Mouse (Mus musculus): ENCODE data around the gene Adamts14. TPM values are rescaled to one million over a fixed set of nuclear protein-coding genes. Genes with fewer than 3 reads are reported as not detected.

Adamts14 gene
- total and polyA plus RNA-seq, 2 experiments from 2014 or later: 1.2 to 4.3 TPM

GRCm38 (mm10) chr10:61256665-61257064 lies 16.6 kb downstream of the Adamts14 start:
- H3K4me2 ChIP-seq (ENCODE audit: low read depth, low read length): no peak overlapping the region
- no peak overlapping the region for H3K4me3 ChIP-seq (ENCODE audit: low read depth, low read length)
- WGBS: 85% methylated on average over 9 of the region's 9 CpGs
- H3K9me3 ChIP-seq (replicated peaks; ENCODE audit: control insufficient read depth, low read length): peaks cover 11% of the 10 kb centered on the region; the same call in 1 of the 2 replicates
- ATAC-seq (ENCODE audit: insufficient read depth, low read depth) (no peak), DNase-seq (ENCODE audit: low spot score) (no peak)
- no peaks in the 10 kb centered on the region for H3K27me3 ChIP-seq (ENCODE audit: control insufficient read depth, insufficient read depth, low read length)
- TF ChIP-seq EP300 (IDR thresholded peaks at IDR 0.05; ENCODE audit: low read depth) (no peak), CTCF (IDR thresholded peaks at IDR 0.05; ENCODE audit: low read depth) (no peak)
- no peak overlapping the region for H3K9ac ChIP-seq (replicated peaks; ENCODE audit: low read depth, low read length)
- H3K36me3 ChIP-seq (replicated peaks; ENCODE audit: control insufficient read depth, insufficient read depth, low read length): no peaks in the 10 kb centered on the region
- no peak overlapping the region for H3K27ac ChIP-seq (ENCODE audit: low read depth)
- H3K4me1 ChIP-seq (ENCODE audit: control insufficient read depth, insufficient read depth): peaks cover 2% of the 10 kb centered on the region; the same call in 1 of the 2 replicates

DNA sequence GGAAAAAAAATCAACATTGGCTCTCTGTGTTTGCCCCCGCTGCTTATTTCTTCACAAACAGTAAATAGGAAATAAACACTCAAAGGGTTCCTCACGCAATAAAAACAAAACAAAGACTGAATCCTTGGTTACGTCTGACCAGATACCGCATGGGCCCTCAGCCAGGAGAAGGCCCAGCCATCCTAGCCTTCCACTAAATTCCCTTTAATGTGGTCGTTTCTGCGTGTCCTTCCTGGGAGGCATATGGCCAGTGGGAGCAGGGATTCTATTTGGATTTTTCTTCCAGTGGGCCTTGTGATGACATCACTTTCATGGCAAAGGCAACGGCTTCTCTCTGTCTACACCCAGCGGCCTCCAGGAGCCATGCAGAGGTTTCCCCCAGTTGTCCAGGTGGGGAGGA lies 18.0 kb downstream of the Adamts14 start:
- 81% methylated on average over 8 of the region's 8 CpGs for WGBS
- H3K4me2 ChIP-seq (ENCODE audit: low read depth, low read length): no peak overlapping the region
- no peaks in the 10 kb centered on the region for H3K4me1 ChIP-seq (ENCODE audit: control insufficient read depth, insufficient read depth)
- no peak overlapping the region for H3K9ac ChIP-seq (replicated peaks; ENCODE audit: low read depth, low read length)
- no peaks in the 10 kb centered on the region for H3K27me3 ChIP-seq (ENCODE audit: control insufficient read depth, insufficient read depth, low read length)
- H3K36me3 ChIP-seq (replicated peaks; ENCODE audit: control insufficient read depth, insufficient read depth, low read length): no peaks in the 10 kb centered on the region
- peaks cover 11% of the 10 kb centered on the region; the same call in 1 of the 2 replicates for H3K9me3 ChIP-seq (replicated peaks; ENCODE audit: control insufficient read depth, low read length)
- TF ChIP-seq CTCF (IDR thresholded peaks at IDR 0.05; ENCODE audit: low read depth) (no peak), EP300 (IDR thresholded peaks at IDR 0.05; ENCODE audit: low read depth) (no peak)
- DNase-seq (ENCODE audit: low spot score) (no peak), ATAC-seq (ENCODE audit: insufficient read depth, low read depth) (no peak)
- H3K27ac ChIP-seq (ENCODE audit: low read depth): no peak overlapping the region
- H3K4me3 ChIP-seq (ENCODE audit: low read depth, low read length): no peak overlapping the region

DNA sequence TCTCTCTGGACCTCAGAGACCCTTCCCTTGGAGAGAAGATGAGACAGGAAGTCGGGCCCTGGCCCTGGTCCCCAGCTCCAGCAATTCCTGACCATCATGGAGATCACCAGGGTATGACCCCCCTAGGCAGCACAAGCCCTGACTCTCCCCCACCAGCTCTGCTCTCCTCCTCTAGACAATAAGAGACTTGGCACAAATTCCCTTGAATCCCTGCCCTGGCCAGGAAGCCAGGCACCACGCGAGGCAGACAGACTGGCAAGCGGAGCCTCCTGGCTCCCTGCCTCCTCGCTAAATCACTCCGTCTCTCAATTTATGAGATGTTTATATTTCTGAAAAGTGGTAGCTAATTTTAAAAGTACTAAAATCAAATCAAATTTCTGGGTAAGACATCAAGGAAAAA lies 18.5 kb downstream of the Adamts14 start:
- H3K4me3 ChIP-seq (ENCODE audit: low read depth, low read length): no peak overlapping the region
- H3K36me3 ChIP-seq (replicated peaks; ENCODE audit: control insufficient read depth, insufficient read depth, low read length): no peaks in the 10 kb centered on the region
- 58% methylated on average over 6 of the region's 6 CpGs for WGBS
- no peak for DNase-seq (ENCODE audit: low spot score)
- H3K27me3 ChIP-seq (ENCODE audit: control insufficient read depth, insufficient read depth, low read length): no peaks in the 10 kb centered on the region
- H3K9ac ChIP-seq (replicated peaks; ENCODE audit: low read depth, low read length): no peak overlapping the region
- H3K4me1 ChIP-seq (ENCODE audit: control insufficient read depth, insufficient read depth): no peaks in the 10 kb centered on the region
- ATAC-seq (ENCODE audit: insufficient read depth, low read depth): no peak
- H3K4me2 ChIP-seq (ENCODE audit: low read depth, low read length): no peak overlapping the region
- H3K27ac ChIP-seq (ENCODE audit: low read depth): no peak overlapping the region
- TF ChIP-seq CTCF (IDR thresholded peaks at IDR 0.05; ENCODE audit: low read depth) (no peak), EP300 (IDR thresholded peaks at IDR 0.05; ENCODE audit: low read depth) (no peak)
- H3K9me3 ChIP-seq (replicated peaks; ENCODE audit: control insufficient read depth, low read length): peaks cover 11% of the 10 kb centered on the region; the same call in 1 of the 2 replicates

DNA sequence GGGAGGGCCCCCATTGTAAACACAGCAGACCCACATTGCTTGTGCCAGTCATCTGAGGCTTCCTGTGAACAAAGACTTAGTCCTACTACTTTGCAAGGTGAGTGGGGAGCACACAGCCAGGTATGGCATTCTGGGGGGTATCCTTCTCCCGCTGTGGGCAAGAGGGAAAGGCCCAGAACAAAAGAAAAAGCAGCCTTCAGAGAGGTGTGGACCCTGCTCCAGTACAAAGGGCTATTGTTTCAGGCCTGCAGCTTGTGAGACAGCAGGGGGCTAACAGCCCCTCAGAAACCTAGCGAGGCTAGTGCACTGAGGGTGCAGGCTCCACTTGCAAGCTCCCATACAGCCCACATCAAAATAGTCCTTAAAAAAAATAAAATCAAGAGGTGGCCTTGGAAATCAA lies 23.3 kb downstream of the Adamts14 start:
- H3K9me3 ChIP-seq (replicated peaks; ENCODE audit: control insufficient read depth, low read length): 0 out of 2 replicates have a peak, but pooled peaks cover 4% of the 10 kb centered on the region
- H3K27me3 ChIP-seq (ENCODE audit: control insufficient read depth, insufficient read depth, low read length): no peaks in the 10 kb centered on the region
- no peak overlapping the region for H3K9ac ChIP-seq (replicated peaks; ENCODE audit: low read depth, low read length)
- no peaks in the 10 kb centered on the region for H3K4me1 ChIP-seq (ENCODE audit: control insufficient read depth, insufficient read depth)
- no peak overlapping the region for H3K27ac ChIP-seq (ENCODE audit: low read depth)
- TF ChIP-seq CTCF (IDR thresholded peaks at IDR 0.05; ENCODE audit: low read depth): no peak
- no peak for TF ChIP-seq EP300 (IDR thresholded peaks at IDR 0.05; ENCODE audit: low read depth)
- 82% methylated on average over 2 of the region's 2 CpGs for WGBS
- DNase-seq (ENCODE audit: low spot score) (no peak), ATAC-seq (ENCODE audit: insufficient read depth, low read depth) (no peak)
- no peak overlapping the region for H3K4me3 ChIP-seq (ENCODE audit: low read depth, low read length)
- H3K36me3 ChIP-seq (replicated peaks; ENCODE audit: control insufficient read depth, insufficient read depth, low read length): no peaks in the 10 kb centered on the region
- no peak overlapping the region for H3K4me2 ChIP-seq (ENCODE audit: low read depth, low read length)

DNA sequence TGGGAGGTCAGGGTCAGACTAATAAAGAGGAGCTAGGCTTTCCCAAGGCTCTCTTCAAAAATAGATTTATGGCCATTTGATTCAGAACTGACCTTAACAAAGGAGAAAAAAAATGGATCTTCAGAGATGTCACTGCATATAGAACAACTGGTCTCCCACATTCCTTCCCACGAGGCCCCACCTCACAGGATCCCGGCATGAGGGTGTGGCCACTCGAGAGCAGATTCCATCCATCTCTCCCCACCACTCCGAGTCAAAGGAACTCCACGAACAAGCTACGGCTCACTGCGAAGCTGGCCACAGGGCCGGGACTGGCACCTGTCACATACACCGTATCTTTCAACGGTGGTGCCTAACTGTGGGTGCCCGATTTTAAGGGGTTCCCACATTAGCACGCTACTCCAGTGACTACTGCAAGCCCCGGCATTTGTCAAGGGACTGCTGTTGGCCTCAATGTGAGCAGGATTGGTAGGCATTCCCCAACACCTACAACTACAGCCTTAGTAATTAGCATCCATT lies 24.6 kb downstream of the Adamts14 start:
- Histone ChIP-seq H3K36me3 (replicated peaks; ENCODE audit: control insufficient read depth, insufficient read depth, low read length) (no peaks in the 10 kb centered on the region), H3K9me3 (replicated peaks; ENCODE audit: control insufficient read depth, low read length) (0 out of 2 replicates have a peak, but pooled peaks cover 3% of the 10 kb centered on the region), H3K4me2 (ENCODE audit: low read depth, low read length) (no peak overlapping the region), H3K9ac (replicated peaks; ENCODE audit: low read depth, low read length) (no peak overlapping the region), H3K4me3 (ENCODE audit: low read depth, low read length) (no peak overlapping the region), H3K27ac (ENCODE audit: low read depth) (no peak overlapping the region), H3K4me1 (ENCODE audit: control insufficient read depth, insufficient read depth) (no peaks in the 10 kb centered on the region), H3K27me3 (ENCODE audit: control insufficient read depth, insufficient read depth, low read length) (no peaks in the 10 kb centered on the region)
- no peak for ATAC-seq (ENCODE audit: insufficient read depth, low read depth)
- no peak for TF ChIP-seq EP300 (IDR thresholded peaks at IDR 0.05; ENCODE audit: low read depth)
- WGBS: 68% methylated on average over 13 of the region's 13 CpGs
- DNase-seq (ENCODE audit: low spot score): no peak

GRCm38 (mm10) chr10:61246288-61246687 lies 26.9 kb downstream of the Adamts14 start:
- H3K27me3 ChIP-seq (ENCODE audit: control insufficient read depth, insufficient read depth, low read length): no peaks in the 10 kb centered on the region
- no peak for TF ChIP-seq CTCF (IDR thresholded peaks at IDR 0.05; ENCODE audit: low read depth)
- no peak for TF ChIP-seq EP300 (IDR thresholded peaks at IDR 0.05; ENCODE audit: low read depth)
- no peaks in the 10 kb centered on the region for H3K4me1 ChIP-seq (ENCODE audit: control insufficient read depth, insufficient read depth)
- H3K4me3 ChIP-seq (ENCODE audit: low read depth, low read length): no peak overlapping the region
- no peak overlapping the region for H3K27ac ChIP-seq (ENCODE audit: low read depth)
- H3K9me3 ChIP-seq (replicated peaks; ENCODE audit: control insufficient read depth, low read length): no peaks in the 10 kb centered on the region
- no peak overlapping the region for H3K4me2 ChIP-seq (ENCODE audit: low read depth, low read length)
- H3K9ac ChIP-seq (replicated peaks; ENCODE audit: low read depth, low read length): no peak overlapping the region
- no peak for DNase-seq (ENCODE audit: low spot score)
- no peaks in the 10 kb centered on the region for H3K36me3 ChIP-seq (replicated peaks; ENCODE audit: control insufficient read depth, insufficient read depth, low read length)
- ATAC-seq (ENCODE audit: insufficient read depth, low read depth): no peak
- WGBS: 78% methylated on average over 6 of the region's 6 CpGs

All from heart, postnatal 0 days (tissue).